Mouse (Mus musculus): ENCODE results near the gene Zfp36l1.

Gene Zfp36l1

DNA sequence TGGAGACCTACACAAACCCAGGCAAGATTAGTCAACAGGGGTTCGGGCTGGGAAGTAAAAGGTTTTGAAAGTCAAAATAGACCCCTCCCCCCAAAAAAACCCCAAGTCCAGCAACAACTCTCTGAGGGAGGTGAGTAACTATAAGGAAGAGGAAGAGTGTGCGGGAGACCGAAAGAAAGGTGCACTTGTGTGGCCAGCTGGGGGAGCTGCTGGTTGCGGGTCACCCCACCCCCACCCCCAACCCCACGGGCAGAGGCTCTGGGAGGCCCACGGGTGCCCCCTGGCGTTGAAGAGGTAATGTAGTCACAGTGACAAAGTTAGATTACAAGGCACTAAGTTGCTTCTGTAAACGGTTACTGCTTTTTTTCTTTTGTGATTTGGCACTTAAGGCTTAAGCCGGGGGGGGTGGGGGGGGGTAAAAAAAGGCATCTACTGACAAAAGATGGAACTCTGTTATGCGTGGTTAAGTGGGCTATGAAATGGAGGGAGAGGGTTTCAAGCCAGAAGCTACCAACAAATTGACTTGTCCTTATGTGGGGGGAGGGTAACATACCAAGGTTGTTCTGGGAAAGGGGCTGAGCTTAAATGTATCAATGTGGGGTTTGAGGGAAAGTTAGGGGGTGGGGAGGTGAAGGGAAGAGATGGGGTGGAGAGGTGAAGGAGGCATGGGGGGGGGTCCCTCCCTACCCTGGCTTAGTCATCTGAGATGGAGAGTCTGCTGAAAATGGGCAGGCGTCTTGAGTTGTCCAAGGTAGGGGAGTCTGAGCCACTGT lies 3.7 kb downstream of the Zfp36l1 start:
- DNase-seq: peak; percentile 86 to 93

DNA sequence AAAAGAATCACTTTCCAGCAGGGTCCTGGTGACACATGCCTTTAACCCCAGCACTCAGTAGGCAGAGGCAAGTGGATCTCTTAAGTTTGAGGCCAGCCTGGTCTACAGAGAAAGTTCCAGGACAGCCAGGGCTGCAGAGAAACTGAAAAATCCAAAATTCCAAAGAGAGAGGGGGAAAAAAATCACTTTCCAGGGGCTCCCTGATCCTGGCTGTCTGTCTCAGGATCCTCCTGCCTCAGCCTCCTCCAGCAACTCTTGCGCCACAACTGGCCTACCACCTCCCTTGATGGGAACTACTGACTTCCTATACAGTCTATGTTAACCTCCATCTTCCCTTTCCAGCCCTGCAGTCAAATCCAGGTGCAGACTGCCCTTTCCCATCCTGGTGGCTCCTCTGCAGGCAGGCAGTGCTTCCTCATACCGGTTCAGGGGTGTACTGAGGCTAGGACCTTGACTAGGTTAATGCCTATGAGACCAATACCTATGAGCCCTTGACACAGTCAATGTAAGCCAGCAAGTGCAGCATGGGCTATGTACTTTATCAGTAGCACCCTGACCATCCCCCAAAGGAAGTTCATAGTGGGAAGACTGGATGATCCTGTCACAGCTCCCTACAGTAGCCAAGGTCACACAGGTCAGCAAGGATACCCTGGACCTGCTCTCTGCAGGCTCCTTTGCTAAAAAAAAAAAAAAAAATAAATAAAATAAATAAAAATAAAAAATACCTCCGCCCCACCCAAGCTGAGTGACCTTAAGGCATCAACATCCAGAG lies 5.7 kb downstream of the Zfp36l1 start:
- DNase-seq: no peak

DNA sequence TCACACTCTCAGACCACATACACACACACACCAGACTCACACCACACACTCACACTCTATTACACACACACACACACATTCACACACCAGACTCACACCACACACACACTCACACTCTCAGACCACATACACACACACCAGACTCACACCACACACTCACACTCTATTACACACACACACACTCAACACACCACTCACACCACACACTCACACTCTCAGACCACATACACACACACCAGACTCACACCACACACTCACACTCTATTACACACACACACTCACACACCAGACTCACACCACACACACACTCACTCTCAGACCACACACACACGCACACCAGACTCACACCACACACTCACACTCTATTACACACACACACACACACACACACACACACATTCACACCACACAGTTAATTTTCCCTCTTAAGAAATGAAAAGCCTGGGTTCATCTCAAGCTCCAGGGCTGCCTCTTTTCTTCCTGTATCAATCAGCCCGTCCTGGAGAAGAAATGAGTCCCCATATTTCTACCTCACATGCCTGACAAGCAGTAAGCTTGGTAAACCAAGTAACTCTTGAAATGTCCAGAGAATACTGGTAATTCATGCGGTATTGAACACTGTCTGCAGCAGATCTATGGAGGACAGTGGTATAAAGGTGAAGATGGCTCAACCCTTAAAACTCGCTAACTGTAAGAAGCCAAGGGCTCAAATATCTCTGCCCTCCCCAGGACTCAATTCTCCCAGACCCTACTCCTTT lies 6.5 kb downstream of the Zfp36l1 start:
- DNase-seq: no peak

DNA sequence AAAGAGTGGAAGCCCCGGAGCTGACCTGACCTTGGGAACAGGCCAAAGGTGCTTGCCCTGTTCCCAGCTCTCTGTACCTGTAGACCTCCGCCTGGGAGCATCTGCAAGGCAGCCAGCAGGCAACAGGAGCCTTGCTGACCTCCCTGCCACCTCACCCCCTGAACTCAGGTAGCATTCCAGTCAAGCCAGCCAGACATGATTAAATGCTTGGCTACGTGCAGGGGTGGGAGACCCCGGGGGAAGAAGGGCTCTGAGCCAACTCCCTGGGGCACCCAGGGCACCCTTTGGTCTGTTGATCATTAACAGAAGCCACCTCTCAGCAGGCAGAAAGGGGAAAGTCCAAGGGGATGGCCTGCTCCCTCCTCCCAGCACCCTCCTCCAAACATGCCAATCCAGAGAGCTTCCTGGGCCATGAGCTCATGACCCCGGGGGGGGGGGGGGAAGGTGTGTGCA lies 9.3 kb downstream of the Zfp36l1 start:
- DNase-seq: no peak

DNA sequence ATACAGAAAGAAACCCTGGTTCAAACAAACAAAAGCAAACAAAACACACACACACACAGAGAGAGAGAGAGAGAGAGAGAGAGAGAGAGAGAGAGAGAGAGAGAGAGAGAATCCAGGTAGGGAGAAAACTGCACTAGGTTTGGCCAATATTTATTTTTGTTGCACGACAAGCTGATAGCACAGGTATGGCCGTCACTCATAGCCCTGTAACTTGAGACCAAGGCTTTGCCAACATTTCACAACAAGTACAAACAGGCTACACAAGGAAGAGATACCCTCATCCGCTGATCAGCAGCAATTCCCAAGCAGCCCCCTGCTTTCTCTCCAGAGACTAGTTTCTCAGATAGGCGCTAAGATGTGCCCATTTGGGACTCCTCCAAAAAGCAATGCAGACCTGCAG lies 9.7 kb downstream of the Zfp36l1 start:
- no peak for DNase-seq

DNA sequence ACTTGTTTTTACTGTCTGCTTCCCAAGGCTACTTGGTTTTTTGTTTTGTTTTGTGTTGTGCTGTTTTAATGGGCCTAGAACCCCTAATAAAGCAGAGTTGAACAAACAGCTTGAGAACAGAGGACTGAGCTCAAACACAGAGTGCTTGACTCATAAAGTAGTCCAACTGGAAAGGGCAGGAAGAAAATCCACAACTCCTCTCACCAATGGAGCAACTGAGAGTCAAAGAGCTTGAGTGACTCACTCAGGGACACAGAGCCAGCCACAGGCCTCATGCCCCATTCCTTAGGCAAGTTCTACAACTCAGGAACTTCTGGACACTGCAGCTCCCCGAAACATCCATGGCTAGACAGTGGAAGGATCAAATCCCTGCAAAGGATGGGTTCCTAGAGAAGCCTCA lies 14.0 kb downstream of the Zfp36l1 start:
- DNase-seq: no peak

DNA sequence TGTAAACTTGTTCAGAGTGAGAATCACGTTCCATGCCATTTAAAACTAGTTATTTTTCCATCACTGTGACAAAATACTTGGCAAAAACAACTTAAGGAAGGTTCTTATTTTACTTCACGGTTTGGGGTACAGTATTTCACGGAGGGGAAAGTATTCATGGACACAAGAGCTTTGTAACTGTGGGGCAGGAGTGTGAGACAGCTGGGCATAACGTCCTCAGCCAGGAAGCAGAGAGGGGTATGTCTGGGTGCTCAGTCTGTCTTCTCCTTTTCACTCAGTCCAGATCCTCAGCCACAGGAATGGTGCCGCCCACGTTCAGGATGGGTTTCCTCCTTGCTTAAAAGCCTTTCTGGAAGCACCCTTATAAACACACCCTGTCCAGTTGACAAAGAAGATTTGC lies 16.1 kb downstream of the Zfp36l1 start:
- DNase-seq: no peak

DNA sequence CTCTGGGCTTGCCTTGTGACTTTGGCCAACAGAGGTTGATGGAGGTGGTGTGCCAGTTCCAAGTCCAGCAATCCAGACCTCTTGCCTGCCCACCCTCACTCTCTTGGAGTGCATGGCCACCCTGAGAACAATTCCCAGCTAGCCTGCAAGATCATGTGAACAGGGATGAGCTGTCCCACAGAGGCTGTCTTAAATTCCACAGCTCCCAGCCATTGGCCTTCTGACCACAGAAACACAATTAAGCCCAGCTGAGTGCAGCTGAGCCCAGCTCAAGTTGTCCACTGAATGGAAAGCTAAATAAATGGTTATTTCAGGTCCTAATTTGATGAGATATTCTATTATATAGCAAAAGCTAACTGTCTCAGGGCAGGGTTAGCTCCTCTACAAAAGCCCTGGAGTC lies 20.0 kb downstream of the Zfp36l1 start:
- no peak for DNase-seq

DNA sequence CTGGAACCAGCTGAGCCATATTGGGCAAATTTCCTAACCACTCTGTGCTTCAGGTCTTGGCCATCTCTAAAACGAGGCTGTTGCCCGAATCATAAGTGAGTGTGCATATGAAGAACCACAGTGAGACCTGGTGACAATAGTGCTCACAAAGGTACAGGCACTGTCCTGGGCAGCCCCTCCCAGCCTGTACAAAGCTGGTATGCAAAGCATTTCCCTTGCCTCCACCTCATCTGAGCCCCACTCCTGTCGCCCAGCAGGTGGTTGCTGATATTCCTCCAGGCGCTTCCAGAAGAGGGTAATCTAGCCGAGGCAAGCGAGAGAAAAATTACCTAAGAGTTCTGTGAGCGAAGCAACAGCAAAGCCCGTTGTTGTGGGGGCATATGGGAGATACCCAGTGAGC lies 21.7 kb downstream of the Zfp36l1 start:
- no peak for DNase-seq

DNA sequence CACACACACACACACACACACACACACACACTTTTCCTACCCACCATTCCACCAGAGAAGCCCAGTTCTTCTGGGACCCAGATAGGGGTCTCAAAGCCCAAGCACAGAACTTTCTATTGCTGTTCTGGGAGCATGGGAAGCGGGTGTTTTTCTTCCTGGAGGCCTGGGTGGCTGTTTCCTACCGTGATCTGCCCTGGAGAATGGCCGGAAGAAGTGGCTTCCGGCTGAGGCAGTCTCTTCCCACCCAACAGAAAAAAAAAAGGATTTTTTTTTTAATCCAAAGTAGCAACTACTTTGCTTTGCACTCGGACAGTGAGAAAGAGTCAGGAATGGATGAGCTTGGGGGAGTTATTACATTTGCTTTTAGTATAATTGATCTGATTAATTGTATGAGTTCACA lies 22.3 kb downstream of the Zfp36l1 start:
- no peak for DNase-seq

DNA sequence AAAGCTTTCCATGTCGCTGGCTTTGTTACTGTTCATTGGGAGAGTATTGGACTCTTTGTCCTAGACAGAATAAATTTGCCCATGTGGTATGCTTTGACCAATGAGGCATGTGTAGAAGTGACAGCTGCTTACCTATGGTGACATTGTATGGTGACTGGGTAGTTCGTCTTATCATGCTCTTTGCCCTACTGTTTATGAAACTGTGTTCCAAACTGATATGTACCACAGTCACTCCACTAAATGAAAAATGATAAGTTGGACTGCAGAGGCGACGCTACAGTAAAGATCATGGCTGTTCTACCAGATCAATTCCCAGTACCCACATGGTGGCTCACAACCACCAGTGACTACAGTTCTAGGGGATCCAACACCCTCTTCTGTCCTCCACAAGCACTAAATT lies 24.7 kb downstream of the Zfp36l1 start:
- no peak for DNase-seq

DNA sequence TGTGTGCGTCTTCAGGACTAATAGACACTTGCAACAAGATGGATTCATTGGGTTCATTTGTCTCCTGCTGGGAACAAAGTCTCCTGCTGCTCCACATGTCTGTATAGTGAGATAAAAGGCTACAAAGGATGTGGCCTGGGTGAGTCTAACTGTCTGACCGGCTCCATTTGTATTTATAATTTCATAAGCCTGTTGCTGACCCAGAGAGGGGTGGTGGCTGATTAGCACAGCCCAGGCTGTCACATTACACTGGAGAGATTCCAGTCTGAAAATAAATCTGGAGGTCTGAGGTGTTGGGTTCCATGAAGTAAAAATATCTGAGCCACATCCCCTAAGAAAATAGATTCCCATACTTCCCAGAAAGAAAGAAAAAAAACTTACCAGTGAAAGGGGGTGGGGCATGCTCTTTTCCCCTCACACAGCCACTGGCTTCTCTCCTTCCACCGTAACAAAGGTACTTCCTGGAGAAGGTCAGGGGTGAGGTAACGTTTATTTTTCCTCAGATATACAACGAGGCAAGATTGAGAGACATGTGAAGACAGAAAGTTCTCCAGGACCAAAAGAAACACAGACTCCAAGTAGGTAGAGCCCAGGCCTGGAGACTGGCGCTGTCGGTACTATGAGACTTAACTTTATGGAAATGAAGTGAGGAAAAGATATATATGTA lies 28.2 kb downstream of the Zfp36l1 start:
- DNase-seq: no peak

DNA sequence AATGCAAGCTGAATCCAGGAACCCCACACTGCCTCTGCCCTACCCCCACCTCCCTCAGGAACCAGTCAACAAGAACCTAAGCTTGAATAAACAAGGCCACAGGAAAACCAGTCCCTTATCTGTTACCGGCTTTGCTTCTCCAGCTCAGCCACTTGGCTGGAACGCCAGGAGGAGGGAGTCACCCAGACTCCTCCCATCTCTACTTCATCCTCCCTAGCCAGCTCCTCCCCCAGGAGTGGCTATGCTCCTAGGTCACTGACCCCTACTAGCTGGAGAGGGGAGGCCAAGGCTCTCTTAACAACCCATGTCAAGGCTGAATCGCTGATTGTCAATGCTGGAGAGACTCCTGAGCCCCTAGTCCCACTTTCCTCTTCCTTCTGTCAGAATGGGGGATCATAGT lies 28.9 kb downstream of the Zfp36l1 start:
- no peak for DNase-seq

DNA sequence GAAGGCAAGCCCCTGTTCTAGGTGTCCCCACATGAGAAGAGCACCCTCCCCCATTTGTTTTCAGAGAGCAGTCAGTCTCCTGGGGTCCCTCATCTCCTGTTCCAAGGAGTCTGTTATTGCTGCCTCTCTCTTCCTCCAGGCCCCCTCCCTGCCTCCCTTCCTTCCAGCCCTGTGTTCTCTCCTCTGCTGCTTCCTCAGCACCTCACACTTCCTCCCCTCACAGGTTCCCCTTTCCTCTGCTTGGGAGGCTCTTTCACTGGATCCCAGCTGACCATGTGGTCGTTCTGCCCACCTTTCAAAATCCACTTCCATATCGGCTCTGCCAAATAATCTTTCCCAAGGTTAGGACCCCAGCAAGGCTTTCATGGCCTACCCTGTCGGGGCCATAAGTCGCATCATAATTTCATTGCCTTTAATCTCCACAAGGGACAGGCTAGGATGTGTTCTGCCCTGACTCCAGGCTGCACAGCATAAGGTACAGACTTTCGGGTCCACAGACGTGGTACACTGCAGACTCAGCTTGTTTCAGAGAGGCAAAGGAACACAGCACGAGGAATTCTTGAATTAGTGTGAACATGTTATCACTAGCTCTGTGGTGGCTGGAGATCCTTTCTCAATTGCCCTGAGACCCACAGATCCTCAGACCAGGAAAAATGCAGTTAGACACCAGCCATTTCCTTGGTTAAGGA lies 29.5 kb downstream of the Zfp36l1 start:
- no peak for DNase-seq

DNA sequence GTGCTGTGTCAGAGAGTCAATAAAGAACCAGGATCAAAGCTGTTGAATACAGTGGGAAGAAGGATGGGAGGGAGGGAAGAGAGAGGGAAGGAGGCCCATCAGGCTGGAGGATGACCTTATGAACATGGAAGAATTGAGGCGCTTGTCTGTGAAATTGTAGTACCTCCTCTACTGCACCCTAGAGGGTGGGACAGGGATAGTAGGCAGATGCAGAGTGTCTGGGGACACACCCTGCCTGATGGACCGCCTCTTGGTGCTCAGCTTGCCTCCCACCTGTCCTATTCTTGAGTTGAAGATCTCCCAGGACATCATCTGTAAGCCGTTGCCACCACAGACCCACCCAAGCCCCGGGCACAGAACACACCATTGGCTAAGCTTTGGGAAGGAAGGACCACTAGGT lies 30.1 kb downstream of the Zfp36l1 start:
- DNase-seq: no peak

DNA sequence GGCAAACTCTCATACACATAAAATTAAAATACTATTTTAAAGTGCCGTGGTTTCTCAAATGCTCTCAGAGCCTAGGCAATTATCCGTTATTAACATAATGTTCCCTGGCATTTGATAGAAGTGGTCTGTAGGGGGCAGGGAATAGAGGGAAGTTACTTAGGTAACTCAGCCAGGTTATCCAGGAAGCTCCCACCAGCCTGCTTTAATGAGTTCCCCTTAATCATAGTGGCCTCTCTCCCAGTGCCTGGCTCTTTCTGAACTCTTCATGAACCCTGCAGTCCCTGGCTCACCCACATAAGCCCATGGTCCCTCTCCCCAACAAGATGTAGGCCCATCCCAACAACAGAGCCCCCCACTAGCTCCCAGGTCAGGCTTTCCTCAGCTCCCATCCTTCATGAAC lies 31.4 kb downstream of the Zfp36l1 start:
- no peak for DNase-seq

DNA sequence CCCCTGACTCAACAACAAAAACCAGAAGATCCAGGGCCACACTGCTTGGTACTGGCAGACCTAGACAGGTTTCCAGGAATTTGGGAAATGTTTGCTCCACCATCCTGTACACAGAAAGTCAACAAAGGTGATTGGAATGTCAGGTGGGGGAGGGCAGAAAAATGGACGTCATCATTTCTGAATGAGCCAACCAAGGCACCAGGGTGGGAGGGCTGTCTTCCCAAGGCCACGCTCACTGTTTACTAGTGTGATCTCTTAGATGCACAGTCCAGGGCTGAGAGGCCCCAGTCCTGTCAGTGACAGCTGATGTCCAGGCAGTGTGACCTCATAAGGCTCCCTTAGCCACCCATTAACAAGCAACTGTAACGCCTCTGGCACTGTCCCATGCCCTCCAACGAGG lies 32.9 kb downstream of the Zfp36l1 start:
- no peak for DNase-seq

DNA sequence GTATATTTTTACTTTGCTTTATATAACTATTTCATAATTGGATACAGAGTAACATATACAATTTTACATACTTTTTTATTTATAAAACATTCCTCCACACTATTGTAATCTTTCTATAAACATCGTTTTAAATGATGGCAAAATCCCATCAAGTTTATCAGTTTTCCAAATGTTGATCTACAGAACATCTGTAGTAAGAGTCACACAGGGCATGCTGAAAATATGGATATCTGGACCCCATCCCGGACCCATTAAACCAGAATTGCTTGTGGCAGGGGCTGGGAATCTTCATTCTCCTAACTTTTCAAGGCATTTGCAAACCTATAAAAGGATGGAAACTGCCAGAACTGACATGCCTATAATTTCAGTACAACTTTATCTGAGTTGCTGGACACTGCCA lies 38.5 kb downstream of the Zfp36l1 start:
- DNase-seq: no peak

DNA sequence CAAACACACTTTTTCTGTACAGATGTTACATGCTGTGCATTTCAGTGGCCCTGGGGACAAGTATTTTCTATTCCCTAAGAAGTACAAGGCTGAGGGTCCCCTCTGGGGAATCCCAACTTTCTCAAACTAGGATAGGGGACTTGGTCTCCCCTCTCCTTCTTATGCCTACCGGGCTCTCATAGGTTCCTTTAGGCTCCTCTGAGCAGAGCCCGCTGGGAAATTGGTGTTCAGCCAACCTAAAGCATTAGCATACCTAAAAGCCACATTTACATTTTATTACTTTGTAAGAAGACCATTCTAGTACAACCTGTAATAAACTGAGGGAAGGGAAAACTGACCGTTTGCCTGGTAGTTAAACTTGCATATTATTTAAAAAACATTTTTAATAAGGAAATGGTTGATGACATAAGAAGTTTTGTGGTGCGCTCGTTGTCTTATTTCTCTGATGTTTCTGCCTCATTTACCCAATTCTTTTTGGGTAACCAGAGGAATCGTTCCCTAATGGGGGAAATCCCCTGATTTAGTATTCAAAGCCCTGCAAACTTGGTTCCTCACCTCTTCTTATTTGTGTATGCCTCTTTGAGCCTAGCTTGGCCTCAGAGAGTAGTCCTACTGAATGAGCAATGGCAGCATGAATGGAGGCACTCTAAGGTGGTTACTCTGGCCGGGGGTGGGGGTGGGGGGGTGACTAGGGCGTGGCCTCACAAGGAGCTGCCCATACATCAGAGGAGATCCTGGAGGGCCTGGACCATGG lies 42.1 kb downstream of the Zfp36l1 start:
- no peak for DNase-seq

DNA sequence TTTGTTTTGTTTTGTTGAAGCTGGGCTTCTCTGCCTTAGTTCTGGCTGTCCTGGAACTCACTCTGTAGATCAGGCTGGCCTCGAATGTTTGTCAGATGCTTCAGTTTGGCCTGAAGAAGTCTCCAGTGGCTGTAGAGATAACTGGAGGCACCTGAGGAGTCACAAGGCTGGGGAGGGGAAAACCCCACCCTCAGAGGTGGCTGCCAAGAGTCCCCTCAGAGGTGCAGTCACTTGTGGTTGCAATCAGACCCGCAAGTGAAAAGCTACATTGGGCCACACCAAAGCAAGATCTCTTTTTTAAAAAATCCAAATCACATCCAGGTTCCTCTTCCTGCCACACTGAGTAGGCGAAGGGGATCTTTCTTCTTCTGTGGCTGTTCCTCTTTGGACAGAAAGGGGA lies 43.8 kb downstream of the Zfp36l1 start:
- no peak for DNase-seq

DNA sequence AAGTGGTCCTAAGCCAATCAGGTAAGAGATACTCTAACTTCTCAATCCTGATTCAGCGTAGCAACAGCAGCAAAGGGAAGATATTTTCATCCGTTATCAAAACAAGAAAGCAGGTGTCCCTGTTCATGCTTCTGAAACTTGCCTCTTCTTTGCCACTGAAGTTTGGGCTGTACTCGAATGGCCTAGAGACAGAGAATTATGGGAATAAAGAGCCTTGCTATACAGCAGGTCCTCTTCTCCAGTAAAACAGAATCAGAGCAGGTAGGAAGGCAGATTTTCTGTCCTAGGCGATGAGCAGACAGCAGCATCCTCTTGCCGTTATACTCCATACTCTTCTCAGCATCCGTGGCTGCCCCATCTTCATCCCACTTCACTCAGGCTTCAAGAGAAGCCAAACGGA lies 44.8 kb downstream of the Zfp36l1 start:
- DNase-seq: no peak

DNA sequence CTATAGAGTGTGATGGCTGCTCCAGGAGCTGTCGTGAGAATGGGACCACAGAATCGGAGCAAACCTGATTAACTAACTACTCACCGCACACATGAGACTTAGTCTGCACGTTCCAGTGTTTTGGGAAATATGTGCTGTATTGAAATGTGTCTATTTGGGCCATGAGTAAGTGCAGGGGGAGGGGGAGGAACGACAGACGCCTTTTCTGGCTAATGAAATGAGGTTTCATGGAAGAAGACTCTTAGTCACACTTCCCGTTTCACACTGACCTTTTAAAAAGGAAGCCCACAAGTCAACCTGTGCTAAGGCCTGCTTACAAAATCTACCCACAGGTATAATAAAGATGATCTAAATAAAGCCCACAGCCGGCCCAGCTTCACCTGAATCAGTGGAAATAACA lies 47.8 kb downstream of the Zfp36l1 start:
- DNase-seq: no peak

Data from cerebellum, postnatal 14 days (tissue).